Mouse (Mus musculus): Measurements from ENCODE around the gene Cd52. TPM values are rescaled to one million over a fixed set of nuclear protein-coding genes. Genes with fewer than 3 reads are reported as not detected.

Gene Cd52
- polyA plus RNA-seq, 2 experiments: 9.0 to 15.5 TPM

DNA sequence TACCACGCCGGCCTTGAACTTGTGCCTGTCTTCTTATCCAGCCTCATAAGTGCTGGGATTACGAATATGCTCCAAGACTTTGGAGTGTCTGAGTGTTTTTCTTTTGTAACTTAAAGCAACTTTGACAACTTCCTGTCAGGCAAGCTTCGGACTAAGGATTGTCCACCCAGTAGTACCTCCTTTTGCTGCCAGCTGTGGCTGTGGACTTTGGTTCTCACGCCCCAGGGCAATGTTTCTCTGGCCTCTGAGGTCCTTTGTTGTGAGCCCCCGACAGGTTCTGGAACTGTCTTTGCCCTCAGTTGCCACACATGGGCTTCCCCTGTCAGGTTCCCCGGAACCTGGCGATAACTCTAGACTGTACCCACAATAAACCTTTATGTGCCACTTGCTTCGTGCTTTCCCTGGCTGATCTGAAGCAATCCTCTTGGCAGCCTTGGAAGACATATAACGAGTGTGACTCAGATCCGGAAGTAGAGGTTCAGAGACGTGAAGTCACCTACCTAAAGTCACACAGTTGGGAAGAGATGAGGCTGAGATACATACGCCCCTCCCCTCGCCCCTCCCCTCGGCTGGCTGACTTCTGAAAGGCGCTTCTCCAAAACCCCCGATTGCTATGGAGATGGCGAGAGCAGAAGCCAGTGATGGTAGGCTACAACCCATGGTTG, 33.6 kb downstream of the Cd52 start:
- Histone ChIP-seq H3K4me2 (replicated peaks; ENCODE audit: low read depth, low read length, severe bottlenecking) (no peak overlapping the region), H3K27ac (replicated peaks; ENCODE audit: low read depth, low read length) (no peak overlapping the region), H3K9me3 (ENCODE audit: control insufficient read depth, low read length) (no peaks in the 10 kb centered on the region), H3K4me1 (ENCODE audit: control insufficient read depth, insufficient read depth, low read length) (no peaks in the 10 kb centered on the region), H3K27me3 (ENCODE audit: control insufficient read depth, insufficient read depth, low read length) (no peaks in the 10 kb centered on the region), H3K36me3 (ENCODE audit: control insufficient read depth, insufficient read depth, low read length) (no peaks in the 10 kb centered on the region), H3K9ac (ENCODE audit: low read depth, low read length, severe bottlenecking) (no peak overlapping the region), H3K4me3 (replicated peaks; ENCODE audit: low read length) (no peak overlapping the region)
- no peak for TF ChIP-seq POLR2A (IDR thresholded peaks at IDR 0.05; ENCODE audit: borderline replicate concordance, extremely low read depth, insufficient read depth, insufficient read length)
- ATAC-seq (ENCODE audit: low FRiP score, low read depth) (no peak), DNase-seq (ENCODE audit: low spot score) (no peak)
- 57% methylated on average over 18 of the region's 18 CpGs for WGBS

DNA sequence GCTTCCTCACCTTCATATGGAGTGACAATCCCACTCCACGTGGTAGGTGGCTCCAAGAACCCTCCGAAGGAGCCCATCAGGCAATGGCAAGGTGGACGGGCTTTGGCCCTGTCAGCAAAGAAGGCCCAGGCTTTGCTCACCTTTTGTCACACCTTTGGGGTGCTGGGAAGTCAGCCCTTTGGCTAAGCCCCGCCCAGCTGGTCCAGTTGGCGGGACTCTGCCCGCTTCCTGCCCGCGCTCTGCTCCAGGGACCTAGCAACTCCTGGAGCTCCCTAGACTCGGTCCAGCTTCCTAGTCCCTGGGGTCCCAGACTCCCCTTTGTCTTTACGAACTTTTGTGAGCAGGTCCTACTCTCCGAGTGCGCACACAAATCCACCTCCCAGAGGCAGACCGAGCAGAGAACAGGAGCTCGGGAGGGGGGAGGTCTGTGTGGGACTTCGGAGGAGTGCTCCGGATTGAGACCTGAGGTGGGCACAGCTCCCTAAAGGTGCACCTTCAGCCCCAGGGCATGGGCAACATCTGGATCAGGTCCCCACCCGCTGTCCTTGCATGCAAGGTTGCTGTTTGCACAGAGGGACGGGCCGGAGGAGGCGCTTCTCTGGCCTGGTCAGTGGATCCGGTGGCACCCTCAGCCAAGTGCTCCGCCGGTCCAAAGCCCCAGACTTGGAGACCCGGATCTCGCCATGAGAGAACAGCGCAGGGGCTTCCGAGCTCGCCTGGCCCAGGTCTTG, 34.6 kb downstream of the Cd52 start, which contains the start of gene Crybg2:
Crybg2 (plus strand) TSS at position 681 of the 731 bp plus-strand sequence.
- no peak within 1 kb of the TSS for H3K27ac ChIP-seq (replicated peaks; ENCODE audit: low read depth, low read length)
- DNase-seq (ENCODE audit: low spot score): no peak
- WGBS: 46% methylated on average over 28 of the region's 28 CpGs
- ATAC-seq (ENCODE audit: low FRiP score, low read depth): no peak
- H3K27me3 ChIP-seq (ENCODE audit: control insufficient read depth, insufficient read depth, low read length): no peaks in the 10 kb centered on the region
- H3K9ac ChIP-seq (ENCODE audit: low read depth, low read length, severe bottlenecking): no peak within 1 kb of the TSS
- H3K9me3 ChIP-seq (ENCODE audit: control insufficient read depth, low read length): no peaks in the 10 kb centered on the region
- TF ChIP-seq POLR2A (IDR thresholded peaks at IDR 0.05; ENCODE audit: borderline replicate concordance, extremely low read depth, insufficient read depth, insufficient read length): no peak
- H3K4me3 ChIP-seq (replicated peaks; ENCODE audit: low read length): no peak within 1 kb of the TSS
- no peaks in the 10 kb centered on the region for H3K4me1 ChIP-seq (ENCODE audit: control insufficient read depth, insufficient read depth, low read length)
- H3K4me2 ChIP-seq (replicated peaks; ENCODE audit: low read depth, low read length, severe bottlenecking): no peak within 1 kb of the TSS
- H3K36me3 ChIP-seq (ENCODE audit: control insufficient read depth, insufficient read depth, low read length): no peaks in the 10 kb centered on the region

DNA sequence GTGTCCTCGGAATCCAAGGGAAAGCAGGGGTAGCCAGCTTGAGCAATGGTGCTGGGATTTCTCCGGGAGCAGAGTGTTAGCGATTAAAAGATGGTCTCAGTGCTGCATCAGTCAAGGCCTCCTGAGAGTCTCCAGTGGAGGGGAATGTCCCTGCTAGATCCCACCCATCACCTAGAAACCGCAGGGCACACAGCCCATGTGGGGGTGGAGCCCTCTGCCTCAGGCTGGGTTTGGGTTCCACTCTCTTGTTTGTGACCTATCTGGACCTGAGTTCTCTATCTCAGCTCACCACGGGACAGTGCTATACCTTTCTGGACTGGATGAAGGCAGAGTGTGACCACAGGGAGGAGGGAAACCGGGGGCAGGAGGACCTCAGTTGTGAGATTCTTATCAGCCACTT, 36.0 kb downstream of the Cd52 start:
- H3K4me1 ChIP-seq (ENCODE audit: control insufficient read depth, insufficient read depth, low read length): no peaks in the 10 kb centered on the region
- no peak overlapping the region for H3K4me2 ChIP-seq (replicated peaks; ENCODE audit: low read depth, low read length, severe bottlenecking)
- H3K9me3 ChIP-seq (ENCODE audit: control insufficient read depth, low read length): no peaks in the 10 kb centered on the region
- DNase-seq (ENCODE audit: low spot score) (no peak), ATAC-seq (ENCODE audit: low FRiP score, low read depth) (no peak)
- no peak for TF ChIP-seq POLR2A (IDR thresholded peaks at IDR 0.05; ENCODE audit: borderline replicate concordance, extremely low read depth, insufficient read depth, insufficient read length)
- no peaks in the 10 kb centered on the region for H3K27me3 ChIP-seq (ENCODE audit: control insufficient read depth, insufficient read depth, low read length)
- WGBS: 81% methylated on average over 6 of the region's 6 CpGs
- no peak overlapping the region for H3K27ac ChIP-seq (replicated peaks; ENCODE audit: low read depth, low read length)
- no peak overlapping the region for H3K4me3 ChIP-seq (replicated peaks; ENCODE audit: low read length)
- H3K36me3 ChIP-seq (ENCODE audit: control insufficient read depth, insufficient read depth, low read length): no peaks in the 10 kb centered on the region
- H3K9ac ChIP-seq (ENCODE audit: low read depth, low read length, severe bottlenecking): no peak overlapping the region

DNA sequence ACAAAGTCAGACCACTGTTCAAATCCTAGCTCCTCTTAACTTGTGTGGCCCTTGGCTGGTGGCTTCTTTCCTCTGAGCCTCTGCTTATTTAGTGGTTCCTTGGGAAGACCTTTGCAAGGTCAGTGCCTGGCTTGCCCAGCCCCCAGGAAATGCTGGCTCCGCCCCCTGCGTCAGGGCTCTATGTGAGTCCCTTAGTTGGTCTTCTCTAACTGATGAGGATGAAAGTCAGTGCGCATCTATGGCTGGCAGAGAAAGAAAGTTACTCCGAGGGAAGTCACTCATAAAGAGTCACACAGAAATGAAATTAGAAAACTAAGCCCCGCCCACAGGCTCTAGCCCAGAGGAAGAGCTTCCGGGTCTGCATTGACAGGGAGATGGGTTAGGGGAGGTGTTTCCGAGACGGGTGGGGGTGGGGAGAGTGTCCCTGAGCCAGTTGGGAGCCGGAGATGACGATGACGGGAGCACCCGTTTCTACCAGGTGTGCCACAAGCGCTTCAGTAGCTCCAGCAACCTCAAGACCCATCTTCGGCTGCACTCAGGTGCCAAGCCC, 36.6 kb downstream of the Cd52 start:
- no peaks in the 10 kb centered on the region for H3K36me3 ChIP-seq (ENCODE audit: control insufficient read depth, insufficient read depth, low read length)
- no peaks in the 10 kb centered on the region for H3K9me3 ChIP-seq (ENCODE audit: control insufficient read depth, low read length)
- 28% methylated on average over 13 of the region's 14 CpGs for WGBS
- ATAC-seq (ENCODE audit: low FRiP score, low read depth): no peak
- H3K27ac ChIP-seq (replicated peaks; ENCODE audit: low read depth, low read length): no peak overlapping the region
- TF ChIP-seq POLR2A (IDR thresholded peaks at IDR 0.05; ENCODE audit: borderline replicate concordance, extremely low read depth, insufficient read depth, insufficient read length): no peak
- no peak overlapping the region for H3K9ac ChIP-seq (ENCODE audit: low read depth, low read length, severe bottlenecking)
- H3K4me1 ChIP-seq (ENCODE audit: control insufficient read depth, insufficient read depth, low read length): no peaks in the 10 kb centered on the region
- H3K4me3 ChIP-seq (replicated peaks; ENCODE audit: low read length): no peak overlapping the region
- H3K27me3 ChIP-seq (ENCODE audit: control insufficient read depth, insufficient read depth, low read length): no peaks in the 10 kb centered on the region
- no peak overlapping the region for H3K4me2 ChIP-seq (replicated peaks; ENCODE audit: low read depth, low read length, severe bottlenecking)
- DNase-seq (ENCODE audit: low spot score): no peak

DNA sequence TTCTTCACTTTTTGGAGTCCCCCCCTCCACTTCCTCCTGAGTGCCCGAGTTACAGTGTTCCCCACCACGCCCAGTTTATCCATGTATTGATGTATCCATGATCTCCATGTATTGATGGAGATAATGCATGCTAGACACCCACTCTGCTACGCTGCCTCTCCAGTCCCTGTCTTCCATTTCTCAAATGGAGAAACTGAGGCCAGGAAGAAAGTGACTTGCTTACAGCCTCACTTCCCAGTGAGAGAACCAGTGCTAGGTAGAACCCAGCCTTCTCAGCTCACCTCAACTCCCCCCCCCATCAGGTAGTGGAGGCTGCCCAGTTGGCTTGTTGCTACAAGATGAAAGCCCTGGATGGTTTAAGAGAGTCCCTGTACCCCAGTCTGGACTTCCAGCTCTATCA, 41.3 kb downstream of the Cd52 start, which contains the start of gene Zfp683:
Zfp683 (plus strand) TSS at position 301 of the 400 bp plus-strand sequence.
- Histone ChIP-seq H3K4me3 (replicated peaks; ENCODE audit: low read length) (no peak within 1 kb of the TSS), H3K36me3 (ENCODE audit: control insufficient read depth, insufficient read depth, low read length) (no peaks in the 10 kb centered on the region), H3K27ac (replicated peaks; ENCODE audit: low read depth, low read length) (no peak within 1 kb of the TSS), H3K9ac (ENCODE audit: low read depth, low read length, severe bottlenecking) (no peak within 1 kb of the TSS), H3K9me3 (ENCODE audit: control insufficient read depth, low read length) (no peaks in the 10 kb centered on the region), H3K4me1 (ENCODE audit: control insufficient read depth, insufficient read depth, low read length) (0 out of 2 replicates have a peak, but pooled peaks cover 4% of the 10 kb centered on the region), H3K27me3 (ENCODE audit: control insufficient read depth, insufficient read depth, low read length) (no peaks in the 10 kb centered on the region), H3K4me2 (replicated peaks; ENCODE audit: low read depth, low read length, severe bottlenecking) (no peak within 1 kb of the TSS)
- no peak for TF ChIP-seq POLR2A (IDR thresholded peaks at IDR 0.05; ENCODE audit: borderline replicate concordance, extremely low read depth, insufficient read depth, insufficient read length)
- no peak for DNase-seq (ENCODE audit: low spot score)
- no peak for ATAC-seq (ENCODE audit: low FRiP score, low read depth)
- whole genome bisulfite sequencing: 80% methylated on average over 3 of the region's 3 CpGs
